Mouse (Mus musculus) lung, adult 2 months (tissue): ENCODE results near the gene Rtcb. TPM values are rescaled to one million over a fixed set of nuclear protein-coding genes. Genes with fewer than 3 reads are reported as not detected.

Experiments used
- DNase-seq: peaks from one replicate; pipeline ENCODE4 v3.0.0; 2022
- H3K4me1 ChIP-seq: fragments of 200-500 bp; 2 replicates; pipeline ENCODE4 v1.6.1; 2011; ENCODE audit warnings: low read length; ENCODE audit not compliant: control insufficient read depth, insufficient read depth
- H3K4me3 ChIP-seq: fragments of 200-500 bp; replicated peaks from 2 replicates; pipeline ENCODE3; 2011; ENCODE audit warnings: low read depth, mild to moderate bottlenecking, control low read depth, low read length; ENCODE audit errors: extremely low read depth
- CTCF ChIP-seq: fragments of 200-500 bp; IDR thresholded peaks from 2 replicates; pipeline ENCODE4 v1.5.1; 2011; ENCODE audit warnings: mild to moderate bottlenecking, low read length, control low read depth; ENCODE audit not compliant: insufficient read depth
- POLR2A ChIP-seq: fragments of 200-500 bp; IDR thresholded peaks from 2 replicates; pipeline ENCODE4 v1.6.1; 2011; ENCODE audit warnings: low read depth, mild to moderate bottlenecking, control low read depth, low read length, borderline replicate concordance; ENCODE audit errors: extremely low read depth
- WGBS: fragments of 180-500 bp; shearing (Covaris S2); methylation state at CpG from one replicate; pipeline ENCODE4 v1.1.7; 2018; 5-methylcytosine and 5-hydroxymethylcytosine counted together
- polyA plus RNA-seq: library from polyadenylated mRNA; depleted of rRNA; stranded (reverse); fragments of >200 nt; gene quantifications from 2 replicates; pipeline ENCODE4 v1.2.3, GENCODE M21; 2012; rRNA removed

Rtcb gene
- polyA plus RNA-seq, 1 experiment: 66.0 TPM

GRCm38 (mm10) chr10:85951765-85952443, 5.7 kb downstream of the Rtcb start:
- TF ChIP-seq CTCF: no peak
- no peak for TF ChIP-seq POLR2A
- Histone ChIP-seq H3K4me3 (no peak overlapping the region), H3K4me1 (peaks cover 3% of the 10 kb centered on the region; the same call in 1 of the 2 replicates)
- DNase-seq: no peak
- 73% methylated on average over 6 of the region's 6 CpGs for WGBS

GRCm38 (mm10) chr10:85948483-85949196, 9.0 kb downstream of the Rtcb start:
- H3K4me3 ChIP-seq: no peak overlapping the region
- H3K4me1 ChIP-seq: no peaks in the 10 kb centered on the region
- TF ChIP-seq POLR2A (no peak), CTCF (no peak)
- no peak for DNase-seq
- WGBS: 94% methylated on average over 8 of the region's 8 CpGs

- WGBS: 97% methylated on average over 6 of the region's 6 CpGs
- TF ChIP-seq CTCF: no peak
- no peak for TF ChIP-seq POLR2A
- H3K4me1 ChIP-seq: no peaks in the 10 kb centered on the region
- no peak overlapping the region for H3K4me3 ChIP-seq
- DNase-seq: no peak
Observed at GRCm38 (mm10) chr10:85936280-85936965, 21.2 kb downstream of the Rtcb start.

GRCm38 (mm10) chr10:85929962-85930361, 27.7 kb downstream of the Rtcb start:
- 91% methylated on average over 11 of the region's 11 CpGs for WGBS
- Histone ChIP-seq H3K4me1 (no peaks in the 10 kb centered on the region), H3K4me3 (no peak overlapping the region)
- DNase-seq: no peak
- TF ChIP-seq CTCF (no peak), POLR2A (no peak)

- WGBS: 42% methylated on average over 11 of the region's 11 CpGs
- no peaks in the 10 kb centered on the region for H3K4me1 ChIP-seq
- H3K4me3 ChIP-seq: no peak overlapping the region
- DNase-seq: no peak
- TF ChIP-seq POLR2A (no peak), CTCF (no peak)
Observed at GRCm38 (mm10) chr10:85929208-85929591, 28.4 kb downstream of the Rtcb start.

- peak; percentile 63 for DNase-seq
- Histone ChIP-seq H3K4me1 (no peaks in the 10 kb centered on the region), H3K4me3 (peak overlapping the region; percentile 33)
- no peak for TF ChIP-seq POLR2A
- TF ChIP-seq CTCF: 0 out of 2 replicates have a peak, but pooled peaks have one; percentile 13
- WGBS: 2% methylated on average over 63 of the region's 63 CpGs
Observed at GRCm38 (mm10) chr10:85928499-85929207, 29.0 kb downstream of the Rtcb start.

- peak within 1 kb of the TSS; percentile 33 for H3K4me3 ChIP-seq
- no peak for TF ChIP-seq CTCF
- no peak for TF ChIP-seq POLR2A
- peak; percentile 23 for DNase-seq
- H3K4me1 ChIP-seq: no peaks in the 10 kb centered on the region
- 2% methylated on average over 23 of the region's 23 CpGs for WGBS
Observed at GRCm38 (mm10) chr10:85927676-85928445, 29.8 kb downstream of the Rtcb start, which contains the start of gene Ascl4. Gene Ascl4 (plus strand): TSS chr10:85927681.

- under 1% methylated on average over 90 of the region's 90 CpGs for WGBS
- TF ChIP-seq POLR2A (no peak), CTCF (no peak)
- DNase-seq: peak; percentile 92
- Histone ChIP-seq H3K4me1 (peaks cover 5% of the 10 kb centered on the region; the same call in 1 of the 2 replicates), H3K4me3 (peak within 1 kb of the TSS; percentile 89)
Observed at GRCm38 (mm10) chr10:85916498-85917309, 40.9 kb downstream of the Rtcb start, which contains the start of gene Prdm4. Gene Prdm4 (minus strand): TSS chr10:85917142.

Other genes starting within 250 kb of the Rtcb start
- 5.4 and 9.5 TPM in 2 replicates for gene Pwp1, start 128.3 kb downstream of the Rtcb start, polyA plus RNA-seq
- 20.9 and 22.0 TPM in 2 replicates for gene Prdm4, start 40.7 kb downstream of the Rtcb start, polyA plus RNA-seq
- 0.07 and 0.24 TPM in 2 replicates for gene Ascl4, start 30.1 kb downstream of the Rtcb start, polyA plus RNA-seq
- 2.9 TPM in 1 of 2 replicates, not detected in the other for gene Bpifc, start 54.1 kb upstream of the Rtcb start, polyA plus RNA-seq
- gene Fbxo7, start 64.1 kb upstream of the Rtcb start, polyA plus RNA-seq: 16.6 and 23.9 TPM in 2 replicates